Mouse (Mus musculus): ENCODE results near the gene Tpp1.

- TF ChIP-seq CTCF (IDR thresholded peaks at IDR 0.05; ENCODE audit: control insufficient read depth, insufficient read depth, insufficient read length) = no peak
- no peak for TF ChIP-seq MAX (IDR thresholded peaks at IDR 0.05)
These were observed 44.9 kb upstream of the Tpp1 start for GRCm38 (mm10) chr7:105796972-105797371.

All from C2C12 (cell line).